Mouse (Mus musculus): ENCODE measurements around the gene Mrgprx1. TPM values are rescaled to one million over a fixed set of nuclear protein-coding genes. Genes with fewer than 3 reads are reported as not detected.

The Mrgprx1 gene
- not detected for polyA plus RNA-seq (2012; fragmentation: generic; extraction: Trizol)

GRCm38 (mm10) chr7:48027497-48027896 lies at the start of gene Mrgprx1:
Mrgprx1 (minus strand) TSS chr7:48027597.

GRCm38 (mm10) chr7:47981995-47982394 lies 45.4 kb downstream of the Mrgprx1 start, which contains the start of gene Mrgpra4:
Mrgpra4 (minus strand) TSS chr7:47982095.

Other genes with a start within 250 kb of the Mrgprx1 start
- gene Mrgpra4, start 45.5 kb downstream of the Mrgprx1 start, polyA plus RNA-seq (2012; fragmentation: generic; extraction: Trizol): not detected
- not detected for gene Mrgprb5, start 141.4 kb upstream of the Mrgprx1 start, polyA plus RNA-seq (2012; fragmentation: generic; extraction: Trizol)
- gene Mrgprb4, start 171.7 kb upstream of the Mrgprx1 start, polyA plus RNA-seq (2012; fragmentation: generic; extraction: Trizol): not detected

All from C3H10T1/2 (cell line).